Mouse (Mus musculus): ENCODE measurements around the gene Prkcb. TPM values are rescaled to one million over a fixed set of nuclear protein-coding genes. Genes with fewer than 3 reads are reported as not detected.

Gene Prkcb
- polyA plus RNA-seq, 1 experiment from 2014 or later, result 13.3 TPM

GRCm38 (mm10) chr7:122465823-122466549 lies 177.4 kb downstream of the Prkcb start:
- no peak for ATAC-seq (replicated peaks; ENCODE audit: insufficient number of reproducible peaks, low FRiP score, low TSS enrichment)
- H3K4me2 ChIP-seq, result no peak overlapping the region
- H3K4me1 ChIP-seq (ENCODE audit: control insufficient read depth, insufficient read depth, low read length), result no peaks in the 10 kb centered on the region
- H3K27me3 ChIP-seq (ENCODE audit: control insufficient read depth, insufficient read depth, low read length), result no peaks in the 10 kb centered on the region
- H3K27ac ChIP-seq (ENCODE audit: low read depth, low read length), result no peak overlapping the region
- H3K9me3 ChIP-seq (replicated peaks; ENCODE audit: control insufficient read depth, low read length), result no peaks in the 10 kb centered on the region
- H3K9ac ChIP-seq (ENCODE audit: low read depth, low read length), result no peak overlapping the region
- WGBS (ENCODE audit: insufficient replicate concordance), result 40% methylated on average over 8 of the region's 8 CpGs
- no peaks in the 10 kb centered on the region for H3K36me3 ChIP-seq (ENCODE audit: control insufficient read depth, insufficient read depth, low read length)
- H3K4me3 ChIP-seq (ENCODE audit: low read depth, low read length), result no peak overlapping the region

GRCm38 (mm10) chr7:122466722-122467121 lies 178.2 kb downstream of the Prkcb start:
- no peak overlapping the region for H3K9ac ChIP-seq (ENCODE audit: low read depth, low read length)
- H3K4me1 ChIP-seq (ENCODE audit: control insufficient read depth, insufficient read depth, low read length), result no peaks in the 10 kb centered on the region
- H3K9me3 ChIP-seq (replicated peaks; ENCODE audit: control insufficient read depth, low read length), result no peaks in the 10 kb centered on the region
- ATAC-seq (replicated peaks; ENCODE audit: insufficient number of reproducible peaks, low FRiP score, low TSS enrichment), result no peak
- no peak overlapping the region for H3K4me3 ChIP-seq (ENCODE audit: low read depth, low read length)
- no peak overlapping the region for H3K27ac ChIP-seq (ENCODE audit: low read depth, low read length)
- no peak overlapping the region for H3K4me2 ChIP-seq
- 75% methylated on average over 2 of the region's 2 CpGs for WGBS (ENCODE audit: insufficient replicate concordance)
- H3K36me3 ChIP-seq (ENCODE audit: control insufficient read depth, insufficient read depth, low read length), result no peaks in the 10 kb centered on the region
- H3K27me3 ChIP-seq (ENCODE audit: control insufficient read depth, insufficient read depth, low read length), result no peaks in the 10 kb centered on the region

GRCm38 (mm10) chr7:122467831-122468230 lies 179.3 kb downstream of the Prkcb start:
- ATAC-seq (replicated peaks; ENCODE audit: insufficient number of reproducible peaks, low FRiP score, low TSS enrichment), result no peak
- no peak overlapping the region for H3K4me2 ChIP-seq
- H3K27ac ChIP-seq (ENCODE audit: low read depth, low read length), result no peak overlapping the region
- H3K27me3 ChIP-seq (ENCODE audit: control insufficient read depth, insufficient read depth, low read length), result no peaks in the 10 kb centered on the region
- 75% methylated on average over 8 of the region's 8 CpGs for WGBS (ENCODE audit: insufficient replicate concordance)
- no peak overlapping the region for H3K9ac ChIP-seq (ENCODE audit: low read depth, low read length)
- H3K4me3 ChIP-seq (ENCODE audit: low read depth, low read length), result no peak overlapping the region
- H3K9me3 ChIP-seq (replicated peaks; ENCODE audit: control insufficient read depth, low read length), result no peaks in the 10 kb centered on the region
- no peaks in the 10 kb centered on the region for H3K4me1 ChIP-seq (ENCODE audit: control insufficient read depth, insufficient read depth, low read length)
- H3K36me3 ChIP-seq (ENCODE audit: control insufficient read depth, insufficient read depth, low read length), result no peaks in the 10 kb centered on the region

- WGBS (ENCODE audit: insufficient replicate concordance), result 55% methylated on average over 18 of the region's 18 CpGs
These were observed 182.1 kb downstream of the Prkcb start for GRCm38 (mm10) chr7:122470370-122471280.

GRCm38 (mm10) chr7:122472223-122472622 lies 183.7 kb downstream of the Prkcb start:
- no peak for ATAC-seq (replicated peaks; ENCODE audit: insufficient number of reproducible peaks, low FRiP score, low TSS enrichment)
- WGBS (ENCODE audit: insufficient replicate concordance), result 76% methylated on average over 5 of the region's 5 CpGs
- no peak overlapping the region for H3K27ac ChIP-seq (ENCODE audit: low read depth, low read length)
- H3K4me2 ChIP-seq, result no peak overlapping the region
- H3K36me3 ChIP-seq (ENCODE audit: control insufficient read depth, insufficient read depth, low read length), result no peaks in the 10 kb centered on the region
- H3K4me3 ChIP-seq (ENCODE audit: low read depth, low read length), result no peak overlapping the region
- H3K27me3 ChIP-seq (ENCODE audit: control insufficient read depth, insufficient read depth, low read length), result no peaks in the 10 kb centered on the region
- H3K9me3 ChIP-seq (replicated peaks; ENCODE audit: control insufficient read depth, low read length), result peaks cover 5% of the 10 kb centered on the region
- no peak overlapping the region for H3K9ac ChIP-seq (ENCODE audit: low read depth, low read length)
- no peaks in the 10 kb centered on the region for H3K4me1 ChIP-seq (ENCODE audit: control insufficient read depth, insufficient read depth, low read length)

More at GRCm38 (mm10) chr7:122470370-122471280, 182.1 kb downstream of the Prkcb start:
- Histone ChIP-seq H3K36me3 (ENCODE audit: control insufficient read depth, insufficient read depth, low read length) (no peaks in the 10 kb centered on the region), H3K27me3 (ENCODE audit: control insufficient read depth, insufficient read depth, low read length) (no peaks in the 10 kb centered on the region), H3K27ac (ENCODE audit: low read depth, low read length) (no peak overlapping the region), H3K4me1 (ENCODE audit: control insufficient read depth, insufficient read depth, low read length) (no peaks in the 10 kb centered on the region), H3K9ac (ENCODE audit: low read depth, low read length) (no peak overlapping the region), H3K9me3 (replicated peaks; ENCODE audit: control insufficient read depth, low read length) (peaks cover 5% of the 10 kb centered on the region), H3K4me3 (ENCODE audit: low read depth, low read length) (no peak overlapping the region), H3K4me2 (no peak overlapping the region)
- no peak for ATAC-seq (replicated peaks; ENCODE audit: insufficient number of reproducible peaks, low FRiP score, low TSS enrichment)

GRCm38 (mm10) chr7:122475038-122475437 lies 186.5 kb downstream of the Prkcb start:
- Histone ChIP-seq H3K9ac (ENCODE audit: low read depth, low read length) (no peak overlapping the region), H3K4me2 (no peak overlapping the region), H3K27me3 (ENCODE audit: control insufficient read depth, insufficient read depth, low read length) (peaks cover 6% of the 10 kb centered on the region; the same call in 1 of the 2 replicates), H3K36me3 (ENCODE audit: control insufficient read depth, insufficient read depth, low read length) (no peaks in the 10 kb centered on the region), H3K4me1 (ENCODE audit: control insufficient read depth, insufficient read depth, low read length) (no peaks in the 10 kb centered on the region), H3K9me3 (replicated peaks; ENCODE audit: control insufficient read depth, low read length) (peaks cover 5% of the 10 kb centered on the region), H3K27ac (ENCODE audit: low read depth, low read length) (no peak overlapping the region), H3K4me3 (ENCODE audit: low read depth, low read length) (no peak overlapping the region)
- ATAC-seq (replicated peaks; ENCODE audit: insufficient number of reproducible peaks, low FRiP score, low TSS enrichment), result no peak

- H3K36me3 ChIP-seq (ENCODE audit: control insufficient read depth, insufficient read depth, low read length), result no peaks in the 10 kb centered on the region
- H3K9me3 ChIP-seq (replicated peaks; ENCODE audit: control insufficient read depth, low read length), result peaks cover 5% of the 10 kb centered on the region
- H3K4me2 ChIP-seq, result no peak overlapping the region
- no peak overlapping the region for H3K27ac ChIP-seq (ENCODE audit: low read depth, low read length)
- H3K4me3 ChIP-seq (ENCODE audit: low read depth, low read length), result no peak overlapping the region
- peaks cover 6% of the 10 kb centered on the region; the same call in 1 of the 2 replicates for H3K27me3 ChIP-seq (ENCODE audit: control insufficient read depth, insufficient read depth, low read length)
- H3K4me1 ChIP-seq (ENCODE audit: control insufficient read depth, insufficient read depth, low read length), result no peaks in the 10 kb centered on the region
- no peak overlapping the region for H3K9ac ChIP-seq (ENCODE audit: low read depth, low read length)
- no peak for ATAC-seq (replicated peaks; ENCODE audit: insufficient number of reproducible peaks, low FRiP score, low TSS enrichment)
- WGBS (ENCODE audit: insufficient replicate concordance), result 71% methylated on average over 6 of the region's 6 CpGs
These were observed 188.1 kb downstream of the Prkcb start for GRCm38 (mm10) chr7:122476697-122477096.

GRCm38 (mm10) chr7:122477118-122477517 lies 188.6 kb downstream of the Prkcb start:
- no peaks in the 10 kb centered on the region for H3K36me3 ChIP-seq (ENCODE audit: control insufficient read depth, insufficient read depth, low read length)
- H3K4me1 ChIP-seq (ENCODE audit: control insufficient read depth, insufficient read depth, low read length), result no peaks in the 10 kb centered on the region
- peaks cover 5% of the 10 kb centered on the region for H3K9me3 ChIP-seq (replicated peaks; ENCODE audit: control insufficient read depth, low read length)
- H3K4me3 ChIP-seq (ENCODE audit: low read depth, low read length), result no peak overlapping the region
- no peak overlapping the region for H3K9ac ChIP-seq (ENCODE audit: low read depth, low read length)
- peaks cover 6% of the 10 kb centered on the region; the same call in 1 of the 2 replicates for H3K27me3 ChIP-seq (ENCODE audit: control insufficient read depth, insufficient read depth, low read length)
- WGBS (ENCODE audit: insufficient replicate concordance), result 64% methylated on average over 7 of the region's 7 CpGs
- no peak overlapping the region for H3K27ac ChIP-seq (ENCODE audit: low read depth, low read length)
- no peak overlapping the region for H3K4me2 ChIP-seq
- ATAC-seq (replicated peaks; ENCODE audit: insufficient number of reproducible peaks, low FRiP score, low TSS enrichment), result no peak

Measured in heart, embryonic 11.5 days (tissue).